Mouse (Mus musculus) kidney, adult 2 months (tissue): ENCODE measurements around the gene Prkch. TPM values are rescaled to one million over a fixed set of nuclear protein-coding genes. Genes with fewer than 3 reads are reported as not detected.

Source experiments
- DNase-seq: peaks from one replicate; pipeline ENCODE4 v3.0.0; 2021
- H3K27ac ChIP-seq: fragments of 200-500 bp; 2 replicates; pipeline ENCODE4 v1.5.1; 2012; ENCODE audit warnings: low read depth, low read length, control low read depth, inconsistent platforms; ENCODE audit not compliant: insufficient read depth
- H3K27me3 ChIP-seq: fragments of 200-500 bp; replicated peaks from 2 replicates; pipeline ENCODE4 v1.6.1; 2012; ENCODE audit warnings: mild to moderate bottlenecking, moderate library complexity, low read length, inconsistent platforms; ENCODE audit not compliant: control insufficient read depth, insufficient read depth
- H3K36me3 ChIP-seq: fragments of 200-500 bp; 2 replicates; pipeline ENCODE4 v1.6.1; 2012; ENCODE audit warnings: mild to moderate bottlenecking, moderate library complexity, low read length, inconsistent platforms; ENCODE audit not compliant: control insufficient read depth, insufficient read depth
- H3K4me1 ChIP-seq: fragments of 200-500 bp; 2 replicates; pipeline ENCODE4 v1.6.1; 2011; ENCODE audit warnings: low read length; ENCODE audit not compliant: control insufficient read depth, insufficient read depth
- H3K4me3 ChIP-seq: fragments of 200-500 bp; 2 replicates; pipeline ENCODE4 v1.5.1; 2011; ENCODE audit warnings: mild to moderate bottlenecking, low read depth, low read length, control low read depth; ENCODE audit not compliant: insufficient read depth
- CTCF ChIP-seq: fragments of 200-500 bp; conservative IDR thresholded peaks from 2 replicates; pipeline ENCODE4 v1.5.1; 2011; ENCODE audit warnings: low read depth, mild to moderate bottlenecking, control low read depth, low read length, moderate library complexity, mixed read lengths; ENCODE audit not compliant: insufficient read depth, insufficient read length
- POLR2A ChIP-seq: fragments of 200-500 bp; IDR thresholded peaks from one replicate; pipeline ENCODE4 v1.6.1; 2011; ENCODE audit warnings: low read depth, low read length, control low read depth
- WGBS: fragments of 180-500 bp; shearing (Covaris S2); methylation state at CpG from one replicate; pipeline ENCODE4 v1.1.7; 2018; 5-methylcytosine and 5-hydroxymethylcytosine counted together
- polyA plus RNA-seq: library from polyadenylated mRNA; depleted of rRNA; stranded (reverse); fragments of >200 nt; gene quantifications from 2 replicates; pipeline ENCODE4 v1.2.3, GENCODE M21; 2012

Prkch gene
- polyA plus RNA-seq, 1 experiment: 9.5 TPM

DNA sequence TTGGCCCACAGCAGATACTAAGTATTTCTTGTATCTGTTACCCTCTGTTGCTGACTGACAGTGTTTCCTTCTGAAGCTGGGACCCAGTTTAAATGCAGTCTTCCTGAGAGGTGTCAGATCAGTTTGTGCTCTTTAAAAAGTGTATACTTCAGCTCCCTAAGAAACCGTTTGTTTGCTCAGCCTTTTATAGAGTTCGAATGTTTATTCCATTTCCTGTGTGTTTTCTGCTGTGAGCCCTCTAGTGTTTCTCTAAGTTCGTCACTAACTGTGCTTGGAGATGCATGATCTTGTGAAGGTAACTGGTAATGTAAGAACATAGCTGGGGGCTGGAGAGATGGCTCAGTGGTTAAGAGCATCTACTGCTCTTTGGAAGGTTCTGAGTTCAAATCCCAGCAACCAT is 27.1 kb downstream of the Prkch start:
- no peak overlapping the region for H3K27ac ChIP-seq
- 47% methylated on average over 3 of the region's 3 CpGs for WGBS
- no peak overlapping the region for H3K4me3 ChIP-seq
- no peaks in the 10 kb centered on the region for H3K27me3 ChIP-seq
- DNase-seq: no peak
- peaks cover 12% of the 10 kb centered on the region; the same call in 1 of the 2 replicates for H3K4me1 ChIP-seq
- no peaks in the 10 kb centered on the region for H3K36me3 ChIP-seq
- no peak for TF ChIP-seq CTCF
- no peak for TF ChIP-seq POLR2A

DNA sequence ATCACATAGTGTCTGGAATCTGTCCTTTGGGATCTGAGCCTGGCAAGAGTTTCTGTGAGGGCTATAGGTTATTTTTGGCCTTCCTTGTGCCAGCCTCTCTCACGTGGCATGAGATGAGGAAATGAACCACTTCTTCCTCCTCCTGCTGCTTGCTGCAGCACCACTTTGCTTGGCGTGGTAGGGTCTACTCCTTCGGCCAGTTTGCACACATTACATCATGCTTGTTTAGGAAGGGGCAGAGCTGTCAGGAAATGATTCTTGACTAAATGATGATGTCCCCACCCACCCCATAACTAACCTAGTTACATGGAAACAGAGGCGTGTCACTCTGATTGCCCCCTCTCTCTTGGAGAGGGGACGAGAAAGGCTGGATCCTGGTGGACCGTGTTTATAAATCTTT is 28.6 kb downstream of the Prkch start:
- WGBS: 68% methylated on average over 6 of the region's 6 CpGs
- no peak overlapping the region for H3K4me3 ChIP-seq
- DNase-seq: no peak
- no peaks in the 10 kb centered on the region for H3K27me3 ChIP-seq
- H3K36me3 ChIP-seq: no peaks in the 10 kb centered on the region
- H3K27ac ChIP-seq: 0 out of 2 replicates have a peak overlapping the region, but pooled peaks have one; percentile 8
- peaks cover 12% of the 10 kb centered on the region; the same call in 1 of the 2 replicates for H3K4me1 ChIP-seq
- no peak for TF ChIP-seq CTCF
- TF ChIP-seq POLR2A: no peak

DNA sequence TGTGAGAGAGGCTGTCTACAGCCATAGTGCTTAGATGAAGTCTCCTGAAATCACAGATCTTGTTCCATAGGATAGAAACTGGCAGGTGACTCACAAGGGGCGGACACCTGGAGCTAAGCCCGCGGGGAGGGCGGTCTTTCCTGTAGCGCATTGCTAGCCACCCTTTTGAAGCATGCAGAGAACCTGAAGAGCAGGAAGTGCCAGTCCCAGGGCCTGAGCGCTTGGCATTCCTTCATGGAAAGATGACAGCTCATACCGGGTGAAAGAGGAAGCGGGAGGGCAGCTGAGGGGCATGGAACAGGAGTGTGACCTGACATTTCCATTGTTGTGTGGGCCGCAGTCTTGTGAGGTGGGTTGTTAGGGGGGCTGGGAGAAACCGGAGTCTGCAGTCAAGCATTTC is 33.1 kb downstream of the Prkch start:
- Histone ChIP-seq H3K27ac (peak overlapping the region; percentile 85; the same call in 1 of the 2 replicates), H3K4me3 (no peak overlapping the region; the same call in 1 of the 2 replicates), H3K4me1 (peaks cover 9% of the 10 kb centered on the region; the same call in 1 of the 2 replicates), H3K36me3 (no peaks in the 10 kb centered on the region), H3K27me3 (no peaks in the 10 kb centered on the region)
- 45% methylated on average over 10 of the region's 10 CpGs for WGBS
- DNase-seq: peak; percentile 81
- TF ChIP-seq CTCF: no peak
- no peak for TF ChIP-seq POLR2A

DNA sequence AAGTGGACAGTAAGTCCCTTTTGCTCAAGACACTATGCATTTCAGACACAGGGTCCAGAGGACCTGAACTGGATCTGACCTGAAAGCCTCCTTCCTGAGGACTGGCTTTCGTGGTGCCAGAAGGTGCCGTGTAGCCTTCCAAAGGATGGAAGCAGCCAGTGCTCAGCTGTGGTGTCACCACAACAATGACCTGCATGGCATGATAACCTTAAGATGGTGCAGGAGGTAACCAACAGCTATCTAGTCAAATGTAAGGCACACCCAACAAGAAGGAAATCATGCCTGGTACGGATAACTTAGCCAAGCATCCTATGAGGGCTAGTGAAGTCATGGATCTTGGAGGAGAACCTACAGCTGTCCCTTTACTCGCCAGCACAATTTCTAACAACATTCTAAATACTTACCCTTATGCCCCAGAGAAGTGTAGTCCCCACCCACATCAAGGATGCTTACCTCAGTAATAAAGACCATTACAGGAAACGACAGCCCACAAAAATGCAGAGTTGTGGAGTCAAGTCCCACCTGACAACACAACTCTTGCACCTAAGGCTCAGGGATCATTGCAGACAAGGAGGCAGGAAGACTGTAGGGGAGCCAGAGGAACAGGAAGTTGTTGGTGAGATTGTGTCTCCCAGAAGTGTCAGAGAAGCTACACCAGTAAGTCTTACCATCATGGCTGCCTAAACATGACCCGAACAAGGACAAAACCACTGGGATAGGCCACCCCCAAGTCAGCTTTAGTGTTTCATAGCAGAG is 40.9 kb downstream of the Prkch start:
- H3K27ac ChIP-seq: no peak overlapping the region
- 90% methylated on average over 6 of the region's 6 CpGs for WGBS

DNA sequence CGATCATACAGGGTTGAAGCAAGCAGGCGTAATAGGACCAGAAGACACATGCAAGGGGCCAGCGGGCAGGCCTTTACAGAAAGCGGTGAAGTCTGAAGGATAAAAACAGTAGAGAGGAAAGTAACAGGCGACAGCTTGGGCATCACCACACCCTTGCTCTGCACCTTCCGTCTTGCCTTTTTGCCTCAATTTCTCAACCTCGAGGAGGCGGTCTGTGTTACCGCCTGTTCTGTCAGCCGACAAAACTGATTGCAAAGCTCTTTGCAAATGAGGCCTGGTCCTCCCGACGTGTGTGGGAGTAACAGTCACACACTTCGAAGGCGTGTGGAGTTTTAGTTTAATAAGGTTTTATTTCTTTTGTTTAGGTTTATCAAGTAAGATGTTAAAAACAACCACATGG is 43.3 kb downstream of the Prkch start:
- Histone ChIP-seq H3K27me3 (no peaks in the 10 kb centered on the region), H3K27ac (no peak overlapping the region), H3K4me1 (peaks cover 8% of the 10 kb centered on the region), H3K36me3 (no peaks in the 10 kb centered on the region), H3K4me3 (no peak overlapping the region)
- no peak for DNase-seq
- no peak for TF ChIP-seq POLR2A
- TF ChIP-seq CTCF: no peak
- WGBS: 86% methylated on average over 14 of the region's 14 CpGs

More for the DNA sequence above, 40.9 kb downstream of the Prkch start:
- Histone ChIP-seq H3K27me3 (no peaks in the 10 kb centered on the region), H3K36me3 (no peaks in the 10 kb centered on the region), H3K4me3 (no peak overlapping the region), H3K4me1 (no peaks in the 10 kb centered on the region)
- DNase-seq: no peak
- TF ChIP-seq POLR2A (no peak), CTCF (no peak)

DNA sequence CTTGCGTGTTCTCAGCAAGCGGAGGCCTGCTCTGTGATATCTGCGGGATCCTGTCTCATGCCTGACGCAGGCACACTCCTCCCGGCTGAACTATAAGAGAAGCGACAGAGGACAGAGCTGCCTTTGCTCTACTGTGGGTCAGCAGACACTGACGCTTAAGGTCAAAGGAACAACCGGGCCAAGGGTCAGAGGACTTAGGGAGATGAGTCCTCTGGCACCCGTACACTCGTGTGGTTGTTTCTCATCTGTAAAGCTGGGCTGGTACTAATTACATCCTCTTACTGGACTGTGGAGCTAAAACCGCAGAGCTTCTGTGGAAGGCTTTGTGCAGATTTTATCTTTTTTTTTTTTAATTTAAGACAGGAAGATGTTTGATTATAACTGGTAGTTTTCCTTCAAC is 46.0 kb downstream of the Prkch start:
- 66% methylated on average over 11 of the region's 11 CpGs for WGBS
- no peak for TF ChIP-seq CTCF
- no peak for TF ChIP-seq POLR2A
- Histone ChIP-seq H3K36me3 (no peaks in the 10 kb centered on the region), H3K27me3 (no peaks in the 10 kb centered on the region), H3K27ac (0 out of 2 replicates have a peak overlapping the region, but pooled peaks have one; percentile 1), H3K4me3 (no peak overlapping the region), H3K4me1 (peaks cover 13% of the 10 kb centered on the region)
- no peak for DNase-seq

DNA sequence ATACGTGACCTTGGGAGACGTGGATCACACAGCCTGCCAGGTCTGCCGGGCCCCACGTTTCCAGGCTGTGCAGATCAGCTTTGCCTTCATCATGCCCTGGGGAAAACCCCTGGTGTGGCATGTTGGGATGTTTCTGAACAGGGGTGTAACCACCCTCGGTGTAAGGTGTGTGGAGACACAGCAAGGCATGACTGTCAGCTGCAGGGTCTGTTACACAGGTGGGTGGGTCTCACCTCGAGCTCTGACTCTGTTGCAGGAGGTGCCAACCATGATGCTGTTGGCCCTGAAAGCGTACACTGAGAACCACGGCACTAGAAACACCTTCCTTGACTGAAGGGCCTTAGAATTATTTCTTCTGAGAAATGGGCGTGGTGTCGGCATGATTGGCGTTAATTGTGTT is 46.6 kb downstream of the Prkch start:
- H3K4me1 ChIP-seq: peaks cover 15% of the 10 kb centered on the region
- no peak overlapping the region for H3K4me3 ChIP-seq
- no peak for TF ChIP-seq POLR2A
- TF ChIP-seq CTCF: no peak
- no peak for DNase-seq
- H3K27ac ChIP-seq: no peak overlapping the region
- H3K27me3 ChIP-seq: no peaks in the 10 kb centered on the region
- 66% methylated on average over 11 of the region's 11 CpGs for WGBS
- H3K36me3 ChIP-seq: no peaks in the 10 kb centered on the region
